Mouse (Mus musculus): ENCODE results near the gene Pla2g6. TPM values are rescaled to one million over a fixed set of nuclear protein-coding genes. Genes with fewer than 3 reads are reported as not detected.

Pla2g6 gene
- total RNA-seq, 2 experiments from 2014 or later = 12.4 to 26.7 TPM

DNA sequence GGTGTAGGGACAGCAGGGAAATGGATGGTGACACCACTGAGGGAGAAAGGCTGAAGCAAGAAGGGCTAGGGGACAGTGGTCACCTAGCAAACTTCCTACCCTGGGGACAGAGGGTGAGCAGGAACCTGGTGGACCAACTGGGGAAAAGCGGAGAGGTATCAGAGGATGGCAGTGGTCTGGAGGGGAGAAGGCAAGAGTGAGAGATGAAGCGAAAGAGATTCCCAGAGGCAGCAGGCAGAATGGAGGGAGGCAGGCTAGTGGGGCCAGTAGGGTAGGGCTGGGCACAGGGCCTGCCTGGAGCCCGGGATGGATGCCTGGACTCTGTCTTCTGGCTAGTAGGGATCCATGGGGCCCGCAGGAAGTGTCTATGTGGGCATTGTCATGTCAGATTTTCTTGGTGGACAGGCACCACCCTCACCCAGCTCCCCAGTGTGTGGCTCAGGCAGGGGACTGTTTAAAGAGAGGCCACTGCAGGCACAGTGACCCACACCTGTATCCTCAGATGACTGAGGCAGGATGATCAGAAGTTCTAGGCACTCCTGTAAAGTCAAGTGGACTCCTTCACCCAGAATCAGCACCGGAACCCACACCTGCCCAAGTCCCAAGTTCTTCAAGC is 25.6 kb upstream of the Pla2g6 start:
- no peak for ATAC-seq (replicated peaks; ENCODE audit: low FRiP score, low TSS enrichment, poor library complexity, severe bottlenecking)

GRCm38 (mm10) chr15:79352479-79352878 is 24.3 kb upstream of the Pla2g6 start:
- ATAC-seq (replicated peaks; ENCODE audit: low FRiP score, low TSS enrichment, poor library complexity, severe bottlenecking) = no peak

DNA sequence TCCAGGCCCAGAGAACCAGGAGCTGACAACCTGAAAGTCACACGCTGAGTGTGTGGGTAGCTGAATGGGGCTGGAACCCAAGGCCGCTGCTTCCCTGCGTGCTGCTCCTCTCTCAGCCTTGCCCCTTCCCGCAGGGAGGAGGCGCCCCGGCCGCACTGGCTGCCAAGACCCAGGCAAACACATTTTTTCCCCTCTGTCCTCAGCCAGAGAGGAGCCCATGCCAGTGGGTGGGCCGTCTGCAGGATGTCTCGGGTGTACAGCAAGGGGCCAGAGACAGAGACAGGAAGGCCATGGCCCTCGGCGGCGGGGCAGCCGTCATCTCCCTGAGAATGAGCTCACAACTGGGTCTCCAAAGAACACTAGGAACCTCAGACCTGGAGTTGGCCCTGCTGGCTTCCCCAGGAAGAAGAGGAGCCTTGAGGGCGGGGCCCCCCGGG is 23.2 kb upstream of the Pla2g6 start:
- ATAC-seq (replicated peaks; ENCODE audit: low FRiP score, low TSS enrichment, poor library complexity, severe bottlenecking) = no peak

- ATAC-seq (replicated peaks; ENCODE audit: low FRiP score, low TSS enrichment, poor library complexity, severe bottlenecking) = no peak
These were observed 22.7 kb upstream of the Pla2g6 start for GRCm38 (mm10) chr15:79350866-79351265.

GRCm38 (mm10) chr15:79348651-79349050 is 20.5 kb upstream of the Pla2g6 start:
- no peak for ATAC-seq (replicated peaks; ENCODE audit: low FRiP score, low TSS enrichment, poor library complexity, severe bottlenecking)

- peak; percentile 77 for ATAC-seq (replicated peaks; ENCODE audit: low FRiP score, low TSS enrichment, poor library complexity, severe bottlenecking)
These were observed 19.8 kb upstream of the Pla2g6 start for GRCm38 (mm10) chr15:79347845-79348506.

GRCm38 (mm10) chr15:79347165-79347844 is 19.1 kb upstream of the Pla2g6 start:
- ATAC-seq (replicated peaks; ENCODE audit: low FRiP score, low TSS enrichment, poor library complexity, severe bottlenecking) = peak; percentile 49

GRCm38 (mm10) chr15:79346051-79346793 is 18.0 kb upstream of the Pla2g6 start, which contains the start of gene Maff:
Gene Maff, plus strand, starts transcription at chr15:79346621.
- no peak for ATAC-seq (replicated peaks; ENCODE audit: low FRiP score, low TSS enrichment, poor library complexity, severe bottlenecking)

DNA sequence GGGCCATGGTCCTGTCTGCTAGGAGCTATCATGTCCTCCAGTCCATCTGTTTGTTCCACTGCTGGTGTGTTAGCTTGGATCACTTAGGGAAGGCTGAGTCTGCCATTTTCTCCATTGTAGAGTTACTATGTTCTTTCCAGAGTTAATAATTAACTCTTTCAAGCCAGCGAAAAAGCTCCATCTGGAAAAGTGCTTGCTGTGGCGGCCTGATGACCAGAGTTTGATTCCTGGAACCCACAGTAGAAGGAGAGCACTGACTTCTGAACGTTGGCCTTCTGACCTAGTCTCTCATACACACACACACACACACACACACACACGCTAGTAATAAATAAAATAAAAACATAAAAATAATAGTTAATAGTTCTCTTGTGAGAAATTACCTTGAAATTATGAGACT is 16.4 kb upstream of the Pla2g6 start:
- ATAC-seq (replicated peaks; ENCODE audit: low FRiP score, low TSS enrichment, poor library complexity, severe bottlenecking) = no peak

DNA sequence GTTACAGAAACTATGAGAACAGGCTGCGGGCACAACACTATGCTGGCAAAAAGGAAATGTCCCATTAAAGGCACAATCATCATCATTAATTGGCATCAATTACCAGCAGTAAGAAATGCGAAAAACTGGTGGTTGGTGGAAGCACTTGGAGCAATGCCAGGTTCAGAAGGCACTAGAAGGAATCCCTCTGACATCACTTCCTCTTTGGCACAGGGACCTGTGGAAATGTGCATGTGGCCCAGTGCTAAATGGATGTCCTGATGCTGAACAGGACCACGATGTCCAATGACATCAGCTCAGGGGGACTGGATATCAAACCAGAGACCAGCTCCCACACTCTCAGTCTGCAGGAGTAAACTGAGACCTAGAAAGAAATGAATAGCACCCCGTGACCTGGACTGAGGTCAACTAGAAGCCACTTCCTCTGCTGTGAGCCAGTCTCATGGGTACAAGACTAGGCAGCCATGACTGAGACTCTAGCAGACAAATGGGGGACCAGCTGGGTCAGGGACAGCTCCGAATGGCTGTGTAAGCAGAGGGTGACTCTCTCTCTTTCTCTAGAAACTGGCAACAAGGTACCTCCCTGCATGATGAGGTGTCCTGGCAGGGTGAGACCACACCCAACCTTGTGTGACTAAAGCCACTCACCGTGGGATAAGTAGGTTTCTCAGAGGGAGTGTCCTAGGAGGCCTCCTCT is 14.6 kb upstream of the Pla2g6 start:
- ATAC-seq (replicated peaks; ENCODE audit: low FRiP score, low TSS enrichment, poor library complexity, severe bottlenecking) = no peak

DNA sequence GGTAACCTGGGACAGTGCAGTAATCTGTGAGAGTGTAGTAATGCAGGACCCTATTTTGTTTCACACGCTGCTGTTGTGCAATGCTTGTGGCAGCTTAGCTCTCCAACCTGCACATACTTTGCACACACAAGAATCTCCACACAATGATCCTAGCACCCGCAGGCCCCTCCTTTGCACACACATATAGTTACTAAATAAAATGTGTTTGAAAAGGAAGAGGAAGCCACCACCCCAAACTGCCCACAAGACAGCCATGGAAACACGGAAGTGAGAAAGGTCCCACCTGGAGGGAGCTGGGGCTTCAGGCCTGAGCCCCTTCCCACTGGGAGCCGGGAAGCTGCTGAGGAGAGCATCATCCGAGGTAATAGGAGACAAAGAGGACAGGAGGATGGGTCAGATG is 10.8 kb upstream of the Pla2g6 start:
- no peak for ATAC-seq (replicated peaks; ENCODE audit: low FRiP score, low TSS enrichment, poor library complexity, severe bottlenecking)

GRCm38 (mm10) chr15:79335061-79335655 is 7.0 kb upstream of the Pla2g6 start:
- no peak for ATAC-seq (replicated peaks; ENCODE audit: low FRiP score, low TSS enrichment, poor library complexity, severe bottlenecking)

DNA sequence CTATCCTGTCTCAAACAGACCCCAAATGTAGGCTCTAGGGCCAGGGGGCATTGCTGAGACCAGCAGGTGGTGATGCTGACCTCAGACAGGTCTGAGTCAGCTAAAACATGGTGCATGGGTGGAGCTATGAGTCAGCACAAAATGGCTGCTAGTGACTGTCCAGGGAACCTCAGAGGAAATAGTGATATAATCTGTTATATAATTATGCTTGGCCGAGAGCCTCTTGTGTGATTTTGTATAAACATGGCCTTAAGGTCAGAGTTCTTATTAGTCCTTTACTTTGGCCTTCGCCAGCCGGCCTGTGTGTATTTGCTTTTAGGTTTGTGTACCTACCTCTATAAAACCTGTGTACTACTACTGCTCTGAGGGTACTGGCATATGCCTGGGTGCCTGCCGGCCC is 5.2 kb upstream of the Pla2g6 start:
- no peak for ATAC-seq (replicated peaks; ENCODE audit: low FRiP score, low TSS enrichment, poor library complexity, severe bottlenecking)

DNA sequence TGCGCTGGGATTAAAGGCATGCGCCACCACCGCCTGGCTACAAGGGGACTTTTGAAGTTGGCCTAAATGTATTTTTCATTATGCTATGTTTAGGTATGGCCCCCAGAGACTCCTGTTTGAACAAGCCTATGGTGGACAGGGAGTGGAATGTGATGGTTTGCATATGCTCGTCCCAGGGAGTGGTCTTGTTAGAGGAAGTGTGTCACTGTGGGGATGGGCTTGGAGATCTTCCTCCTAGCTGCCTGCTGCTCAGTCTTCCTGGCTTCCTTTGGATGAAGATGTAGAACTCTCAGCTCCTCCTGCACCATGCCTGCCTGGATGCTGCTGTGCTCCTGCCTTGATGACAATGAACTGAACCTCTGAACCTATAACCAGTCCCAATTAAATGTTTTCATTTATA is 2.3 kb upstream of the Pla2g6 start:
- ATAC-seq (replicated peaks; ENCODE audit: low FRiP score, low TSS enrichment, poor library complexity, severe bottlenecking) = no peak

DNA sequence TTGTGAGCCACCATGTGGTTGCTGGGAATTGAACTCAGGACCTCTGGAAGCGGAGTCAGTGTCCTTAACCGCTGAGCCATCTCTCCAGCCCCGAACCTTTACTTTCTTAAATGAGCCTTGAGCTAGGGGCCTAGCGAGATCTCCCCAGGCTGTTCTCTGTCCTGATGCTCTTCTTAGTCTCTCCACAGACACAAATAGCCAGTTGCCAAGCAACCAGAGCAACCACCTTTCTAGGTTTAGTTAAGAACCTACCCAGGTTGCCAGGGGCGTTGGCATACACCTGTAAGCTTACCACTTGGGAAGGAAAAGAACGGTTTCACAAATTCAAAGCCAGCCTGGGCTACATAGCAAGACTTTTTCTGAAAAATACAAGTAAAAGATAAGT is 1.8 kb upstream of the Pla2g6 start:
- ATAC-seq (replicated peaks; ENCODE audit: low FRiP score, low TSS enrichment, poor library complexity, severe bottlenecking) = no peak

- no peak for ATAC-seq (replicated peaks; ENCODE audit: low FRiP score, low TSS enrichment, poor library complexity, severe bottlenecking)
These were observed 1.3 kb upstream of the Pla2g6 start for GRCm38 (mm10) chr15:79329346-79329978.

GRCm38 (mm10) chr15:79328939-79329275 is 717 bp upstream of the Pla2g6 start:
- ATAC-seq (replicated peaks; ENCODE audit: low FRiP score, low TSS enrichment, poor library complexity, severe bottlenecking) = no peak

DNA sequence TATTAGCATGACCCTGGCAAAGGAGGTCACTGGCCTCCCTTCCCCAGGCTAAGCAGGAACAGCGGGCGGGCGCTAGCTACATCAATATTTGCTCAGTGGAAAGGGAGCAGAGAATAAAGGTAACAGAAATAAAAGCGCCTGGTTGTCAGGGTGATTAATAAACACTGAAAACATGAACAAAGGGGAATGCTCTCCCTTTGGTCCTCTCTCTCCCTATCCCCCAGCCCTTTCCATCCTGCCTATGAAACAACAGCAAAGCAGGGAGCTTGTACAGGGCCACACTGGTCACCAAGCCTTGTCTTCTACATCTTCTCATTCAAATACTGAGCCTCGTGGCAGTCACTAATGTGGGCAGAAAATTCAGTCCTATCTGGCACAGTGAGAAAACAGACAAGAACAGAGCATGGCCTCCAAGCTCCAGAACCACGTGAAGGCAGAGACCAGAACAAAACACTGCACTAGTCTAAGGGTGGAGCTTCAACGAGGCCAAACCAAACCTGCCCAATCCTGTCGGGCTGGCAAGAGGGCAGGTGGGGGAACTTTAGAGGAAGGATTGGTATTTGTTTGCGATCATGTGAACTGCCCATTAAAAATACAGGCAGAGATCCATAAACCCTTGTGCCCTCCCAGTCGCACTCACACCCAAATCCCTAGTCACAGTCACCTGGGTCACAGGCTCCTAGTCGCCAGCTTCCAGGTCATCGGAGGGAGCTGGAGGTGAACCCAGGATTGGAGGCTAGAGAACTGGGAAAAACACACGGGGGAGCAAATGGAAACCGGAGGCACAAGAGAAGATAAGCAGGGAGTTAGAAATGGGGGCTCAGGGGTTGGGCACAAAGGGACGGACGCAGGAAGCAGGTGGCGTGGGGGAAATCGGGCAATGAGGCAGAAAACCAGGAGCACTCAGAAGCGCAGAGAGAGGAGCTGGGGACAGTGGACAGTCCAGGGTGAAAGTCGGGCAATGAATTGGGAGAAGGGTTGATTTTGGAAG is 924 bp downstream of the Pla2g6 start:
- peak; percentile 52 for ATAC-seq (replicated peaks; ENCODE audit: low FRiP score, low TSS enrichment, poor library complexity, severe bottlenecking)

All from megakaryocyte-erythroid progenitor cell, adult 5-6 weeks (primary cell).